Mouse (Mus musculus): ENCODE results near the gene Grwd1. TPM values are rescaled to one million over a fixed set of nuclear protein-coding genes. Genes with fewer than 3 reads are reported as not detected.

Grwd1 gene
- polyA plus RNA-seq, 1 experiment from 2014 or later: 51.4 TPM

DNA sequence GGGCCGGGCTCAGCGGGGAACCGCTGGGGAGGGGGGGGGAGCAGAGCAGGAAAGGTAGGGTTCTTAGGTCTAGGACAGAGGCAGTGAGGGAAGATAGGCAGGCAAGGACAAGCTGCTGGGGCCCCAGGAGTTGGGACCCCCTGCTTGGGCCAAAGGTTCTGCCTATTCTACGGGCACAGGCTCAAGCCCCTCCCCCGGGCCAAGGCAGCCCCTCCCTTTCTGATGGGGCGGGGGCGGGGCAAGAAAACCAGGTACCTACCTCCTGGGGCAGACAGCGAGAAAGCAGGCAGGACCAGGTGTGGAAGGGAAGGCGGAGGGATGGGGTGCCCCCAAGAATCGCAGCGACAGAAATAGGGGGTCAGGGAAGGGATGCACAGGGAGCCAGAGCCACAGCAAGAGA, 22.3 kb downstream of the Grwd1 start:
- no peaks in the 10 kb centered on the region for H3K9me3 ChIP-seq (ENCODE audit: control insufficient read depth, low read length)
- H3K9ac ChIP-seq (ENCODE audit: low read length): no peak overlapping the region
- H3K4me1 ChIP-seq (replicated peaks; ENCODE audit: control insufficient read depth, insufficient read depth, low read length): peaks cover 9% of the 10 kb centered on the region
- H3K4me3 ChIP-seq (ENCODE audit: low read length): no peak overlapping the region
- H3K27me3 ChIP-seq (ENCODE audit: control insufficient read depth, insufficient read depth, low read depth, low read length): no peaks in the 10 kb centered on the region
- H3K4me2 ChIP-seq (ENCODE audit: low read depth, low read length): no peak overlapping the region
- ATAC-seq (ENCODE audit: low read depth): no peak
- H3K36me3 ChIP-seq (ENCODE audit: control insufficient read depth, insufficient read depth, low read length): peaks cover 56% of the 10 kb centered on the region
- WGBS: 50% methylated on average over 10 of the region's 11 CpGs
- no peak overlapping the region for H3K27ac ChIP-seq (ENCODE audit: low read length)

DNA sequence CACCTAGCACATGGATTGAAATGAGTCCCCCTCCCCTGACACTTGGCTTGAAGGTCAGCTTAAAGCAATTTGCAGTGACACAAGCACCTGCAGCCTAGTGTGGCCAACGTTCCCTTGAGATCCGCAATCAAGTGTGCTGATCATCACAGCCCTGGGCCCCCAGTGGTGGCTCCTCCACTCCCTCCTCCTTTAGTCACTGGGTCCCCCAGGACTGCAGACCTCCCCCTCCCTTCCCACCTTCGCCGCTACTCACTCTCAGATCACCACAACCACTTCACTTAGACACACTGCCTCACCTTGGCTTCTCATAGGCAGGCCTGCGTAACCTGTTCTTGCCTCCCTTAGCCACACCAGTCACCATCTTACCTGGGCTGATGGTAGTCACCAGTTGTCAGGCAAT, 24.8 kb downstream of the Grwd1 start:
- ATAC-seq (ENCODE audit: low read depth): no peak
- Histone ChIP-seq H3K9ac (ENCODE audit: low read length) (no peak overlapping the region), H3K27me3 (ENCODE audit: control insufficient read depth, insufficient read depth, low read depth, low read length) (no peaks in the 10 kb centered on the region), H3K4me1 (replicated peaks; ENCODE audit: control insufficient read depth, insufficient read depth, low read length) (0 out of 2 replicates have a peak, but pooled peaks cover 2% of the 10 kb centered on the region), H3K4me3 (ENCODE audit: low read length) (no peak overlapping the region), H3K36me3 (ENCODE audit: control insufficient read depth, insufficient read depth, low read length) (peaks cover 40% of the 10 kb centered on the region), H3K9me3 (ENCODE audit: control insufficient read depth, low read length) (no peaks in the 10 kb centered on the region), H3K4me2 (ENCODE audit: low read depth, low read length) (no peak overlapping the region), H3K27ac (ENCODE audit: low read length) (no peak overlapping the region)
- WGBS: 44% methylated on average over 5 of the region's 5 CpGs

DNA sequence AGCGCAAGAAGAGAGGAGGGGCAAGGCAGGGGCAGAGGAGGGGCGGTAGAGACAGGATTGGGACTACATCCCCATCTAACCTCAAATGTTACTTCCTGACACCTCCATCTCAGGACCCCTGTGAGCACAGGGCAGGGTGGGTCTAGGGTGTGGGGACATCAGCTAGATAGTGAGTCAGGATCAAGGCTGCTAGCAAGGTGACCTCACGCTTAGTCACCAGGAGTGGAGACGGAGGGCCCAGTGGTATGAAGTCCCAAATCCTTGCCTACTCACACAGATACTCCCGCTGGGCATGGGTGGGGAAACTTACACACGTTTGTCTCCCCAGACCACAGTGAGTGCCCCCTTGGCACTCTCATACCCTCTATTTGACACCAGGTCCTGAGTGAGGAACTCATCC, 28.2 kb downstream of the Grwd1 start:
- WGBS: 87% methylated on average over 6 of the region's 6 CpGs
- no peak for ATAC-seq (ENCODE audit: low read depth)
- H3K9ac ChIP-seq (ENCODE audit: low read length): no peak overlapping the region

DNA sequence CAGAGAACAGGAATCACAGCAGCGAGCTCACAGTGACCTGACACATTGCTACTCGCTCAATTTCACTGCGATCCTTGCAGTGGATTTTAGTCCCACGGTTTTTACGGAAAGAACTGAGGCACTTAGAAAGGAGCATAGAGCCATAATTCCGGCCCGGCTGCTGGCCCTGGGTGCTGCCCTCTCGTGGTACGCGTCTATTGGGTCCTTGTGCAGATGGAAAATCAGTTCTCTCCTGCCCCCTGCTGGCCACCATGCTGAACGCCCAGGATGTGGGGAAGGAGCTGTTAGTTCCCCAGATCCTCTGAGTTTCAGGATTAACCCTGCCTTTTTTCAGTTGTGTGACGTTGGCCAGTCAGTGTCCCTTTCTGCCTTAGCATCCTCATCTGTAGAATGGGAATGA, 29.4 kb downstream of the Grwd1 start:
- H3K4me2 ChIP-seq (ENCODE audit: low read depth, low read length): peak overlapping the region; percentile 62
- H3K36me3 ChIP-seq (ENCODE audit: control insufficient read depth, insufficient read depth, low read length): no peaks in the 10 kb centered on the region
- WGBS: under 1% methylated on average over 12 of the region's 12 CpGs
- H3K27ac ChIP-seq (ENCODE audit: low read length): peak overlapping the region; percentile 65; the same call in 1 of the 2 replicates
- peak overlapping the region; percentile 42 for H3K4me3 ChIP-seq (ENCODE audit: low read length)
- peaks cover 22% of the 10 kb centered on the region for H3K4me1 ChIP-seq (replicated peaks; ENCODE audit: control insufficient read depth, insufficient read depth, low read length)
- peaks cover 25% of the 10 kb centered on the region for H3K27me3 ChIP-seq (ENCODE audit: control insufficient read depth, insufficient read depth, low read depth, low read length)
- H3K9me3 ChIP-seq (ENCODE audit: control insufficient read depth, low read length): no peaks in the 10 kb centered on the region
- 0 out of 2 replicates have a peak overlapping the region, but pooled peaks have one; percentile 29 for H3K9ac ChIP-seq (ENCODE audit: low read length)
- ATAC-seq (ENCODE audit: low read depth): peak; percentile 58

More for the DNA sequence above, 28.2 kb downstream of the Grwd1 start:
- no peak overlapping the region for H3K27ac ChIP-seq (ENCODE audit: low read length)
- H3K27me3 ChIP-seq (ENCODE audit: control insufficient read depth, insufficient read depth, low read depth, low read length): peaks cover 17% of the 10 kb centered on the region
- no peak overlapping the region for H3K4me3 ChIP-seq (ENCODE audit: low read length)
- H3K36me3 ChIP-seq (ENCODE audit: control insufficient read depth, insufficient read depth, low read length): peaks cover 9% of the 10 kb centered on the region
- no peaks in the 10 kb centered on the region for H3K9me3 ChIP-seq (ENCODE audit: control insufficient read depth, low read length)
- H3K4me1 ChIP-seq (replicated peaks; ENCODE audit: control insufficient read depth, insufficient read depth, low read length): peaks cover 22% of the 10 kb centered on the region
- no peak overlapping the region for H3K4me2 ChIP-seq (ENCODE audit: low read depth, low read length)

DNA sequence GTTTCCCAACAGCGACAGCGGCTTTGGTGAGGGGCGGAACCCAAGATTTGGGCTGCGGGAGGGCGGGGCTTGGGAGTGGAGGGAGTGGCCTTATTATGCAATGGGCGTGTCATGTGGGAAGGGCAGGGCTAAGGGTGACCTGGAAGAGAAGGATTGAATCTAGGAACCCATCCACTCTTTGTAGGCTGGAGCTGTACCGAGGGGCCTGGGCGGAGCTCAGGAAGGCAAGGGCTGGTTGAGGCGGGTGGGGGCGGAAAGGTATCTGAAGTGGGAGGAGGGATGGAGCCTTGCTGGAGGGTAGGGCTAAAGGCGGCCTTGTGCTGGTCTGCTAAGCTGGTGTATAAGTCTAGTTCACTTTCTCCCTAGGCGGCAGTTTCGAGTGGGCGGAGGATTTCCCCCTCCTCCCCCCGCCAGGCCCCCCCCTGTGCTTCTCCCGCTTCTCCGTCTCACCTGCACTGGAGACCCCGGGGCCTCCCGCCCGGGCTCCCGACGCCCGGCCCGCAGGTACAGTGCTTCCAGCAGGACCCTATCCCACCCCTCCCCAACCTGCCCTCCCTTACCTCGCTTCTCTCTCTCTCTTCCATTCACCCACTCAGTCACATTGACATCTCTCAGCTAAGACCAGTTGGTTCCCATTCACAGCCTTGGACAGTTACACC, 30.1 kb downstream of the Grwd1 start:
- Histone ChIP-seq H3K9me3 (ENCODE audit: control insufficient read depth, low read length) (no peaks in the 10 kb centered on the region), H3K9ac (ENCODE audit: low read length) (peak overlapping the region; percentile 52), H3K4me1 (replicated peaks; ENCODE audit: control insufficient read depth, insufficient read depth, low read length) (peaks cover 22% of the 10 kb centered on the region), H3K4me2 (ENCODE audit: low read depth, low read length) (peak overlapping the region; percentile 62), H3K27me3 (ENCODE audit: control insufficient read depth, insufficient read depth, low read depth, low read length) (peaks cover 25% of the 10 kb centered on the region), H3K27ac (ENCODE audit: low read length) (peak overlapping the region; percentile 65), H3K4me3 (ENCODE audit: low read length) (peak overlapping the region; percentile 42), H3K36me3 (ENCODE audit: control insufficient read depth, insufficient read depth, low read length) (no peaks in the 10 kb centered on the region)
- peak; percentile 84 for ATAC-seq (ENCODE audit: low read depth)
- WGBS: 8% methylated on average over 22 of the region's 25 CpGs

DNA sequence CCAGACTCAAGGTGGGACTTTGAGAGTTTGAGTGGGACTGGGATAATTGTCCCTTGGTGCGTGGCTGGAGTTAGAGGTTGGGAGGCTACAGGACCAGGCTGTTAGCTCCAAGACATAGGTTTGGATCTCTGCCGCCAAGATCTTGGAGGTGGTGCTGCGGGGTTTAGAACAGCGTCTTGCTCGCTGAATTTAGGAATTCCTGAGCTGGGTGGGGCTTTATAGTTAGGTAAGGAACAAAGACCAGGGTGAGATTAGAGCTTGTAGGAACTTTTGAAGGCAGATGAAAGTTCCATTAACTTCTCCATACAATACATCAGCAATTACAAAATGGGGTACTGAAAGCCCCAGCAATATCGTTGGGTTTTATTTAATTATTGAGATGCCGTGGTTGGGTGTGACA, 30.7 kb downstream of the Grwd1 start:
- no peaks in the 10 kb centered on the region for H3K9me3 ChIP-seq (ENCODE audit: control insufficient read depth, low read length)
- peak overlapping the region; percentile 36 for H3K27ac ChIP-seq (ENCODE audit: low read length)
- peak; percentile 24; the same call in 1 of the 2 replicates for ATAC-seq (ENCODE audit: low read depth)
- WGBS: 33% methylated on average over 7 of the region's 7 CpGs
- H3K4me2 ChIP-seq (ENCODE audit: low read depth, low read length): peak overlapping the region; percentile 62
- H3K4me1 ChIP-seq (replicated peaks; ENCODE audit: control insufficient read depth, insufficient read depth, low read length): peaks cover 22% of the 10 kb centered on the region
- no peaks in the 10 kb centered on the region for H3K36me3 ChIP-seq (ENCODE audit: control insufficient read depth, insufficient read depth, low read length)
- H3K27me3 ChIP-seq (ENCODE audit: control insufficient read depth, insufficient read depth, low read depth, low read length): peaks cover 25% of the 10 kb centered on the region
- H3K9ac ChIP-seq (ENCODE audit: low read length): peak overlapping the region; percentile 52; the same call in 1 of the 2 replicates
- H3K4me3 ChIP-seq (ENCODE audit: low read length): peak overlapping the region; percentile 42

GRCm38 (mm10) chr7:45798931-45799330, 31.8 kb downstream of the Grwd1 start:
- no peak for ATAC-seq (ENCODE audit: low read depth)
- no peaks in the 10 kb centered on the region for H3K9me3 ChIP-seq (ENCODE audit: control insufficient read depth, low read length)
- H3K4me3 ChIP-seq (ENCODE audit: low read length): peak overlapping the region; percentile 51
- no peaks in the 10 kb centered on the region for H3K36me3 ChIP-seq (ENCODE audit: control insufficient read depth, insufficient read depth, low read length)
- WGBS: 45% methylated on average over 7 of the region's 7 CpGs
- no peak overlapping the region; the same call in 1 of the 2 replicates for H3K27ac ChIP-seq (ENCODE audit: low read length)
- peak overlapping the region; percentile 64 for H3K4me2 ChIP-seq (ENCODE audit: low read depth, low read length)
- peaks cover 22% of the 10 kb centered on the region for H3K4me1 ChIP-seq (replicated peaks; ENCODE audit: control insufficient read depth, insufficient read depth, low read length)
- peaks cover 25% of the 10 kb centered on the region for H3K27me3 ChIP-seq (ENCODE audit: control insufficient read depth, insufficient read depth, low read depth, low read length)
- no peak overlapping the region for H3K9ac ChIP-seq (ENCODE audit: low read length)

GRCm38 (mm10) chr7:45798511-45798836, 32.3 kb downstream of the Grwd1 start:
- Histone ChIP-seq H3K9me3 (ENCODE audit: control insufficient read depth, low read length) (no peaks in the 10 kb centered on the region), H3K27me3 (ENCODE audit: control insufficient read depth, insufficient read depth, low read depth, low read length) (peaks cover 25% of the 10 kb centered on the region), H3K9ac (ENCODE audit: low read length) (peak overlapping the region; percentile 68), H3K4me3 (ENCODE audit: low read length) (peak overlapping the region; percentile 51), H3K4me2 (ENCODE audit: low read depth, low read length) (peak overlapping the region; percentile 64), H3K36me3 (ENCODE audit: control insufficient read depth, insufficient read depth, low read length) (no peaks in the 10 kb centered on the region), H3K4me1 (replicated peaks; ENCODE audit: control insufficient read depth, insufficient read depth, low read length) (peaks cover 22% of the 10 kb centered on the region), H3K27ac (ENCODE audit: low read length) (no peak overlapping the region)
- under 1% methylated on average over 19 of the region's 19 CpGs for WGBS
- peak; percentile 10; the same call in 1 of the 2 replicates for ATAC-seq (ENCODE audit: low read depth)

DNA sequence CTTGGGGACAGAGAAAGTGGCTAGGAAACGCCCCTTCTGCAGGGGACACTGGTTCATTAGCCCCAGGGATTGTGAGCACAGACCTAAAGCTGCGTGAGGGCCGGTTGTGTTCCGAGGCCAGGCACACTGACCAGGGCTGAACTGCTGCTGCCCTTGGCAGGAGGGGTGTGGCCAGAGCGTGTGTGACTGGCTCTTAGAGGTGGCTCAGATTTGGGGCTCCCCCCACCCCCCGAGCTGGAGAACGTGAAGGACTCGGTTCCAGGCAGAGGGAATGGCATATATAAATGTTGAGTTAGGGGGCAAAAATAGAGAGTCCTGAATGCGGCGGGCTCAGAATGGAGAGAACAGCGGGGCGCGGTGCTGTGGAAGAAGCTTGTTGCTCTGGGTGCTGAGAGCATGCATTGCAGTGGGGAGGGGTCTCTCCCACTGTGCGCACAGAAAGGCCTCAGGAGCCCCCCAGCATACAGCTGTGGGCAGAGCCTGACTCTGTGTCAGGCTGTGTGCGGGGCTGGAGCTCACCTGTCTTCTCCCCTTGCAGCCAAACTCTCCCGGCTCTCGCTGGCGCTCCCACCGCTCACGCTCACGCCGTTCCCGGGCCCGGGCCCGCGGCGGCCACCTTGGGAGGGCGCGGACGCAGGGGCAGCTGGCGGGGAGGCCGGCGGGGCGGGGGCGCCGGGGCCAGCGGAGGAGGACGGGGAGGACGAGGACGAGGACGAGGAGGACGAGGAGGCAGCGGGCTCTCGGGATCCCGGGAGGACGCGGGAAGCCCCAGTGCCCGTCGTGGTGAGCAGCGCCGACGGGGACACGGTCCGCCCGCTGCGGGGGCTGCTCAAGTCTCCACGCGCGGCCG, 32.9 kb downstream of the Grwd1 start:
- Histone ChIP-seq H3K4me2 (ENCODE audit: low read depth, low read length) (peak overlapping the region; percentile 64), H3K4me3 (ENCODE audit: low read length) (peak overlapping the region; percentile 51), H3K27ac (ENCODE audit: low read length) (no peak overlapping the region), H3K4me1 (replicated peaks; ENCODE audit: control insufficient read depth, insufficient read depth, low read length) (peaks cover 22% of the 10 kb centered on the region), H3K36me3 (ENCODE audit: control insufficient read depth, insufficient read depth, low read length) (no peaks in the 10 kb centered on the region), H3K9me3 (ENCODE audit: control insufficient read depth, low read length) (no peaks in the 10 kb centered on the region), H3K27me3 (ENCODE audit: control insufficient read depth, insufficient read depth, low read depth, low read length) (peaks cover 25% of the 10 kb centered on the region), H3K9ac (ENCODE audit: low read length) (peak overlapping the region; percentile 68)
- ATAC-seq (ENCODE audit: low read depth): no peak
- 2% methylated on average over 55 of the region's 60 CpGs for WGBS
